Mouse (Mus musculus) gastrocnemius, postnatal 4 days (tissue): ENCODE measurements around the gene Gm10354. TPM values are rescaled to one million over a fixed set of nuclear protein-coding genes. Genes with fewer than 3 reads are reported as not detected.
"Not testable (repeated sequence)": the region's sequence is repeated elsewhere in the genome, so short reads cannot be mapped to it uniquely, and the experiment has no call there.

Experiments used
- DNase-seq, 2 experiments: peaks; one replicate each; pipeline ENCODE4 v3.0.0; 2021 to 2022; ENCODE audit warnings: low spot score in 2 of 2, mixed read lengths in 2 of 2
- long read RNA-seq, 2 experiments: library from polyadenylated mRNA; stranded (forward); transcript quantifications; one replicate each; pipeline ENCODE4 v2.0.0; 2021
- total RNA-seq, 2 experiments: library from RNA; stranded (reverse); gene quantifications; 2 replicates each; pipeline ENCODE4 v1.2.3; 2021

Gm10354 gene
- not detected for total RNA-seq
- long read RNA-seq, experiment 1, result 0 reads
- long read RNA-seq, experiment 2, result 0 reads

DNA sequence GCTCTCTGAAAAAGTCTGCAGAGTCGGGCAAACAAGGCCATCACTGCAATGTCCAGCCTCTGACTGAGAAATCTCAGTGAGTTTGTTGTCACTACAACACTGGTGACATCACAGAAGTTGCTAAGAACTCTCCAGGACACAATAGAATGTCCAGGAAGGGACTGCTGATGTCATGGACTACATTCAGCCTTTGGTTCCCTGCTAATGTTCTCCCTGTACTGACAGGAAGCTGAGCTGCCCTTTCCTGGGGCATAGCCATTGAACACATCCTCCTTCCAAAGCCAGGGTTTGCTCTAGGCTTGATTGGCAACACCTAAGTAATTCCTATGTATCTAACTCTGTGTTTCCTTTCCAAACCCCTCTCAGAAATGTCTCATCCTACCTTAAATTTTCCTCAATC lies at the start of gene Gm10354:
TSS of gene Gm10354 (minus strand) at position 101 of the 400 bp plus-strand sequence.
- not testable (repeated sequence) for DNase-seq

- DNase-seq, result not testable (repeated sequence)
Measured at GRCm38 (mm10) chr5:15024316-15024715, 45.6 kb upstream of the Gm10354 start.

DNA sequence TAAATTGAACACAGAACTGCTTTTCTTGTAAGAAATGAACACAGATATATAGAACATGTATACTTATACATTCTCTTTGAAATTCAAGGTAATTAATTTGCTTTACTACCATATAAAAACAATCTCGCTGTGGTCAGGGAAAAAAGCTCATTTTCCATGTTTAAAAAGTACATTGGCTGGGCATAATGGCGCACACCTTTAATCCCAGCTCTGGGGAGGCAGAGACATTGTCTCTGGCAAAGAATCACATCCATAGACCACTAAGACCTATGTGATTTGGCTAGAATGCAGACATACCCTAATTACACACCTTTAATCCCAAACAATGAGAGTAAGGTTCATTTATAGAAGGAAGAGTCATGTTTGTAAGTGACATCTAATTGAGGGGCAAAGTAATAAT lies 41.3 kb upstream of the Gm10354 start:
- not testable (repeated sequence) for DNase-seq

GRCm38 (mm10) chr5:15010639-15011582 lies 32.2 kb upstream of the Gm10354 start:
- not testable (repeated sequence) for DNase-seq

GRCm38 (mm10) chr5:15006907-15007306 lies 28.2 kb upstream of the Gm10354 start:
- DNase-seq, result not testable (repeated sequence)

GRCm38 (mm10) chr5:15006288-15006687 lies 27.6 kb upstream of the Gm10354 start:
- not testable (repeated sequence) for DNase-seq

GRCm38 (mm10) chr5:15005584-15005983 lies 26.8 kb upstream of the Gm10354 start:
- not testable (repeated sequence) for DNase-seq

GRCm38 (mm10) chr5:15004569-15005562 lies 26.1 kb upstream of the Gm10354 start:
- not testable (repeated sequence) for DNase-seq

GRCm38 (mm10) chr5:14998077-14998476 lies 19.3 kb upstream of the Gm10354 start:
- not testable (repeated sequence) for DNase-seq

DNA sequence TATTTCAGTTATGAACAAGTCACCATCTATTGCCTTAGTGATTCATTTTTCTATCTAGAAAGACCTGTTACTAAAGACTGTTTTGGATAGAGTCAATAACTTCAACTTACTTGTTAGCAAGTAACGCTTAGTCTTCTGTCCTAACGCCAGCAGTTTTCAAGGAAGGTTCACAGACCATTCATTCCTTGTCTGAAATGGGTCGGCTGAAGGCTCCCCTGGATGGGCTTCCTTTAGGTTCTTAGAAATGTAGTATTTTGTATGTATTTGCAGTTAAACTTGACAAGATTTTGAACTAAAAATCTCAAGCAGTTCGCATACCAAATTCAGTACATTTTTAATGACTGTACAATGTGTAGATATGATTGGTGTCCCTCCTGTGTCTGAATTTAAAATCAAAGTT lies 18.8 kb upstream of the Gm10354 start:
- not testable (repeated sequence) for DNase-seq

DNA sequence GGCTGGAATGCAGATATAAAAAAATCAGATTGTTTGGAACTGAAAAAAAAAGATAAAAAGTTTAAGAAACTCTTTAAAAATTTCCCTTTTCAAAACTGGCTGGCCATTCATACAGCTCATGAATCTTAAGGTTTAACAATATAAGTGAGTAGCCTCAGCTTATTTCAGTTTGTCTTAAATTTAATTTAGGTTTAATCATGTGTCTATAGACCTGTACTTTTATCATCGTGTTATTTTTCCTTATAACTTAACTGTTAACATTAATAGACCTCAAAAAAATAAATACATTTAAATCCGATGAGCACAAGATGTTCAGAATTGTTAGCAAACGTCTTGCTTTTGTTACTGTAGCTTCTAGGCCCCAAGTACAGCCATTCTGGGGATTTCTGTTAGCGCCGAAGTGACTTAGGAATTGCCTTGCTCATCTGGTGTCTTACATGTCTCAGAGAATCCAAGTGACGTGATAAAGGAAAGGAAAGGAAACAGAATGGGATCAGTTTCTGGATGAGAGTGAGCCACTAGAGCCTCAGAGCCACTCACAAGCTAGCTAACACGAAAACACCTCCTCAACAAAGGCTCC lies 18.0 kb upstream of the Gm10354 start:
- not testable (repeated sequence) for DNase-seq

- not testable (repeated sequence) for DNase-seq
Measured at GRCm38 (mm10) chr5:14994124-14994523, 15.4 kb upstream of the Gm10354 start.

- not testable (repeated sequence) for DNase-seq
Measured at GRCm38 (mm10) chr5:14990375-14991158, 11.8 kb upstream of the Gm10354 start.

DNA sequence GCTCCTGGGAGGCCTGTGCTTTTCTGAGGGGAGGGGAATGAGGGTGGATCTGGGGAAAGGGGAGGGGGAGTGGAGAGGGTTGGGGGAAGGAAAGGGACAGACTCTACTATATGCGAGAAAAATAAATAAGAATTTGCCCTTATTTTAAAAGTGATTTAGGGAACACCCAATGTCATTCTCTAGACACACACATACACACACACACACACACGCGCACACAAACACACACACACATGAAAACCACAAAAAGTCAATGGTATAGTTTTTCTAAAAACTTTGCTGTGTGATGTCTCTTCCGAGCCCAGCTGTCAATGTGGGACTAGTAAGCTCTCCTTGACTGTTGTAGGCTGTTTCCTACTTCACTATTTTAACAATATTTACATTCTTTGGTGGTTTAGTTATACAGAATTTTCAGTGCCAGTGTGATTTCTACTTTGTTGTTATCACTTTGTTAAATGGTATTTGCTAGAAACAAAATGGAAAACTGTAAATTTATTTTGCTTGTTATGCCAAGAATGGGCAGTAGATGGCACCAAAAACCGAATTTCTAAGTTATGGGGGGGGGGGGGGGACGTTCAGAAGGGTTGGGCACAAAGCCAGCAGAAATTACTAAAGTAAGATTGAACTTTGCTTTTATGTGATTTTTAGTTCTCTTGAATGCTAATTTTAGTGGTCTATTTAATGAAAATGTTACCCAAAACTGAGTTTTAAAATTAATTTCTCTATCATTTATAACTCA lies 8.1 kb upstream of the Gm10354 start:
- not testable (repeated sequence) for DNase-seq

GRCm38 (mm10) chr5:14977368-14977767 lies 1.4 kb downstream of the Gm10354 start:
- DNase-seq, result not testable (repeated sequence)

- DNase-seq, result not testable (repeated sequence)
Measured at GRCm38 (mm10) chr5:14975294-14975693, 3.4 kb downstream of the Gm10354 start.

GRCm38 (mm10) chr5:14972841-14973240 lies 5.9 kb downstream of the Gm10354 start:
- not testable (repeated sequence) for DNase-seq

GRCm38 (mm10) chr5:14963821-14964220 lies 14.9 kb downstream of the Gm10354 start:
- DNase-seq, result not testable (repeated sequence)

DNA sequence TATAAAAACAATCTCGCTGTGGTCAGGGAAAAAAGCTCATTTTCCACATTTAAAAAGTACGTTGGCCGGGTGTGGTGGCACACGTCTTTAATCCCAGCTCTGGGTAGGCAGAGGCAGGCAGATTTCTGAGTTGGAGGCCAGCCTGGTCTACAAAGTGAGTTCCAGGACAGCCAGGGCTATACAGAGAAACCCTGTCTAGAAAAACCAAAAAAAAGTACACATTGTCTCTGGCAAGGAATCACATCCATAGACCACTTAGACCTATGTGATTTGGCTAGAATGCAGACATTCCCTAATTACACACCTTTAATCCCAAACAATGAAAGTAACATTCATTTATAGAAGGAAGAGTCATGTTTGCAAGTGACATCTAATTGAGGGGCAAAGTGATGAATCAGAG lies 17.2 kb downstream of the Gm10354 start:
- not testable (repeated sequence) for DNase-seq
